Mouse (Mus musculus): ENCODE measurements around the gene Tex2. TPM values are rescaled to one million over a fixed set of nuclear protein-coding genes. Genes with fewer than 3 reads are reported as not detected.

Tex2 gene
- polyA plus RNA-seq, 1 experiment, result 13.2 TPM

DNA sequence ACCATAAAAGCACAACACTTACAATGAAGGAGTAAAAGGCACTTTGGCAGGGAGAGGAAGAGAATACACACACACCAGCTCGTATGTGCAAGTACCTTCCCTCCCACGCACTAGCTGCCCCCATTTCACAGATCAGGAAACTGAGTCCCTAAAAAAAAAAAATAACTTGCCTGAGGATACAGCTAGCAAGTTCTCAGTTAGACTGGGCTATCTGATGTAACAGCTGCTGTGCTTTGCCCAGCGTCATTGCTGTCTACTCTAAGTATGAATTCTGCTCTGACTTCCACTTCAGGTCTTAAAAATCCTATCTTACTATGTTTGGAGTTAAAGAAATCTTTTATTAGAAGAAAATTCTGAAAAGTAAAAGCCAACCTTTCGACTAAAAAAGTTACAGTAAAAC, 127.6 kb downstream of the Tex2 start:
- WGBS, result 62% methylated on average over 4 of the region's 4 CpGs
- Histone ChIP-seq H3K36me3 (ENCODE audit: control insufficient read depth, insufficient read depth, low read length) (no peaks in the 10 kb centered on the region), H3K4me1 (replicated peaks; ENCODE audit: control insufficient read depth, insufficient read depth, low read length) (peaks cover 9% of the 10 kb centered on the region), H3K27ac (ENCODE audit: control insufficient read depth, insufficient read depth, low read length) (no peak overlapping the region), H3K4me3 (ENCODE audit: control insufficient read depth, insufficient read depth, low read length) (no peak overlapping the region), H3K27me3 (ENCODE audit: control insufficient read depth, insufficient read depth, low read length) (peaks cover 3% of the 10 kb centered on the region; the same call in 1 of the 2 replicates)
- TF ChIP-seq CTCF (IDR thresholded peaks at IDR 0.05; ENCODE audit: borderline replicate concordance, control insufficient read depth, extremely low read depth, insufficient read depth, low read length, poor library complexity), result no peak
- DNase-seq, result no peak

GRCm38 (mm10) chr11:106484875-106485274, 128.3 kb downstream of the Tex2 start:
- no peak overlapping the region for H3K4me3 ChIP-seq (ENCODE audit: control insufficient read depth, insufficient read depth, low read length)
- H3K36me3 ChIP-seq (ENCODE audit: control insufficient read depth, insufficient read depth, low read length), result no peaks in the 10 kb centered on the region
- peaks cover 9% of the 10 kb centered on the region for H3K4me1 ChIP-seq (replicated peaks; ENCODE audit: control insufficient read depth, insufficient read depth, low read length)
- peaks cover 3% of the 10 kb centered on the region; the same call in 1 of the 2 replicates for H3K27me3 ChIP-seq (ENCODE audit: control insufficient read depth, insufficient read depth, low read length)
- H3K27ac ChIP-seq (ENCODE audit: control insufficient read depth, insufficient read depth, low read length), result no peak overlapping the region
- 55% methylated on average over 4 of the region's 4 CpGs for WGBS
- DNase-seq, result no peak
- TF ChIP-seq CTCF (IDR thresholded peaks at IDR 0.05; ENCODE audit: borderline replicate concordance, control insufficient read depth, extremely low read depth, insufficient read depth, low read length, poor library complexity) (no peak), POLR2A (IDR thresholded peaks at IDR 0.05; ENCODE audit: control insufficient read depth, extremely low read depth, insufficient read depth, low read length, poor library complexity) (no peak)

DNA sequence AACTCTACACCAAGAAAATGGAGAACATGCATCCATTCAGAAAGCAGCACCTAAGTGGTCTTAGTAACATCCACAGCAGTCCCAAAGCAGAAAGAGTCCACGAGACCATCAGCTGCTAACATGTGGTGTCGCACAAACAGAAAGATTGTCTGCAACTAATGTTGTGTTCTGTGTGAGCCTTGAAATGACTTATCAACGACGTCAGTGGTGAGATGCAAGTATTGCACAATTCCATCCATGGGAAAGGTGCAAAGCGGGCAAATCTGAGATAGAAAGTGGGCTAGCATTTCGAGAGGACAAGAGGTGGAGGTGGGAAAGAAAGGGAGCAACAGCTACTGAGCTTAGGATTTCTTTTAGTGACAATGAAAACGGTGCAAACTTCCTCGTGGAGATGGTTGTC, 130.4 kb downstream of the Tex2 start:
- no peak for TF ChIP-seq POLR2A (IDR thresholded peaks at IDR 0.05; ENCODE audit: control insufficient read depth, extremely low read depth, insufficient read depth, low read length, poor library complexity)
- TF ChIP-seq CTCF (IDR thresholded peaks at IDR 0.05; ENCODE audit: borderline replicate concordance, control insufficient read depth, extremely low read depth, insufficient read depth, low read length, poor library complexity), result no peak
- H3K27ac ChIP-seq (ENCODE audit: control insufficient read depth, insufficient read depth, low read length), result no peak overlapping the region
- H3K4me1 ChIP-seq (replicated peaks; ENCODE audit: control insufficient read depth, insufficient read depth, low read length), result peaks cover 7% of the 10 kb centered on the region
- no peak overlapping the region for H3K4me3 ChIP-seq (ENCODE audit: control insufficient read depth, insufficient read depth, low read length)
- no peak for DNase-seq
- 79% methylated on average over 8 of the region's 8 CpGs for WGBS
- peaks cover 3% of the 10 kb centered on the region; the same call in 1 of the 2 replicates for H3K27me3 ChIP-seq (ENCODE audit: control insufficient read depth, insufficient read depth, low read length)
- no peaks in the 10 kb centered on the region for H3K36me3 ChIP-seq (ENCODE audit: control insufficient read depth, insufficient read depth, low read length)

- WGBS, result 3% methylated on average over 4 of the region's 4 CpGs
- no peak overlapping the region for H3K4me3 ChIP-seq (ENCODE audit: control insufficient read depth, insufficient read depth, low read length)
- DNase-seq, result no peak
- TF ChIP-seq POLR2A (IDR thresholded peaks at IDR 0.05; ENCODE audit: control insufficient read depth, extremely low read depth, insufficient read depth, low read length, poor library complexity), result no peak
- TF ChIP-seq CTCF (IDR thresholded peaks at IDR 0.05; ENCODE audit: borderline replicate concordance, control insufficient read depth, extremely low read depth, insufficient read depth, low read length, poor library complexity), result no peak
- no peak overlapping the region for H3K27ac ChIP-seq (ENCODE audit: control insufficient read depth, insufficient read depth, low read length)
- H3K36me3 ChIP-seq (ENCODE audit: control insufficient read depth, insufficient read depth, low read length), result no peaks in the 10 kb centered on the region
- peaks cover 5% of the 10 kb centered on the region for H3K4me1 ChIP-seq (replicated peaks; ENCODE audit: control insufficient read depth, insufficient read depth, low read length)
- H3K27me3 ChIP-seq (ENCODE audit: control insufficient read depth, insufficient read depth, low read length), result no peaks in the 10 kb centered on the region
These were observed 131.6 kb downstream of the Tex2 start for GRCm38 (mm10) chr11:106481651-106482050.

GRCm38 (mm10) chr11:106480530-106480885, 132.7 kb downstream of the Tex2 start:
- Histone ChIP-seq H3K36me3 (ENCODE audit: control insufficient read depth, insufficient read depth, low read length) (no peaks in the 10 kb centered on the region), H3K27me3 (ENCODE audit: control insufficient read depth, insufficient read depth, low read length) (no peaks in the 10 kb centered on the region), H3K27ac (ENCODE audit: control insufficient read depth, insufficient read depth, low read length) (no peak overlapping the region), H3K4me3 (ENCODE audit: control insufficient read depth, insufficient read depth, low read length) (no peak overlapping the region), H3K4me1 (replicated peaks; ENCODE audit: control insufficient read depth, insufficient read depth, low read length) (peaks cover 2% of the 10 kb centered on the region; the same call in 1 of the 2 replicates)
- no peak for DNase-seq
- TF ChIP-seq CTCF (IDR thresholded peaks at IDR 0.05; ENCODE audit: borderline replicate concordance, control insufficient read depth, extremely low read depth, insufficient read depth, low read length, poor library complexity) (no peak), POLR2A (IDR thresholded peaks at IDR 0.05; ENCODE audit: control insufficient read depth, extremely low read depth, insufficient read depth, low read length, poor library complexity) (no peak)
- WGBS, result 57% methylated on average over 3 of the region's 3 CpGs

GRCm38 (mm10) chr11:106479619-106480529, 133.3 kb downstream of the Tex2 start:
- Histone ChIP-seq H3K27me3 (ENCODE audit: control insufficient read depth, insufficient read depth, low read length) (no peaks in the 10 kb centered on the region), H3K27ac (ENCODE audit: control insufficient read depth, insufficient read depth, low read length) (no peak overlapping the region), H3K4me3 (ENCODE audit: control insufficient read depth, insufficient read depth, low read length) (no peak overlapping the region), H3K4me1 (replicated peaks; ENCODE audit: control insufficient read depth, insufficient read depth, low read length) (peaks cover 2% of the 10 kb centered on the region; the same call in 1 of the 2 replicates), H3K36me3 (ENCODE audit: control insufficient read depth, insufficient read depth, low read length) (no peaks in the 10 kb centered on the region)
- WGBS, result 64% methylated on average over 9 of the region's 9 CpGs
- TF ChIP-seq CTCF (IDR thresholded peaks at IDR 0.05; ENCODE audit: borderline replicate concordance, control insufficient read depth, extremely low read depth, insufficient read depth, low read length, poor library complexity) (no peak), POLR2A (IDR thresholded peaks at IDR 0.05; ENCODE audit: control insufficient read depth, extremely low read depth, insufficient read depth, low read length, poor library complexity) (no peak)
- DNase-seq, result no peak

Measured in thymus, adult 2 months (tissue).